Mouse (Mus musculus) right cerebral cortex, postnatal 4 days (tissue): ENCODE measurements at regions not wholly inside any gene's neighbourhood (a gene's known extent, or its start where the extent isn't known, plus 50 kb on each side); places are given as distances from the start of the nearest gene placed in this dataset.
A peak's percentile ranks its signal among the peaks of the same experiment; 100 is the strongest.

Experiments
- DNase-seq: peaks from one replicate; pipeline ENCODE4 v3.0.0-alpha.2; 2022

- no peak for DNase-seq
Measured at GRCm38 (mm10) chr14:111212929-111213657, 458.1 kb upstream of the Slitrk6 start.

DNA sequence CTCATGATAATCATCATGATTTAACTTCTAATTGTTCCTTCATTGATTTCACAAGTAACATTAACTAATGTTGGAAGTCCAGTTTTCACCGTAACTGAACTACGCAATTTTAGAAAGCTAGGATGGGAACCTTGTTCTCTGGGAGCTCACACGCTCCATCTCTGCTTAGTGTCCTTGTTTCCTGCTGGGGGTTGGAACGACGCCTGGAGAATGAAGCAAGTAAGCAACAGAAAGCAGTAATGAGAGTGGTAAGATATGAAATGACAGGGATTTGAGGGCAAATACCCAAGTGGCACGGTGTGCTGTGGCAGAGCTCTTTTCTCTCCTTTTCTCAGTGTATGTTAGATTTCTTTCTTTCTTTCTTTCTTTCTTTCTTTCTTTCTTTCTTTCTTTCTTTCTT, 448.0 kb upstream of the Slitrk5 start:
- no peak for DNase-seq

- DNase-seq, result no peak
Measured at GRCm38 (mm10) chr14:111239121-111239520, 435.8 kb upstream of the Slitrk5 start.

DNA sequence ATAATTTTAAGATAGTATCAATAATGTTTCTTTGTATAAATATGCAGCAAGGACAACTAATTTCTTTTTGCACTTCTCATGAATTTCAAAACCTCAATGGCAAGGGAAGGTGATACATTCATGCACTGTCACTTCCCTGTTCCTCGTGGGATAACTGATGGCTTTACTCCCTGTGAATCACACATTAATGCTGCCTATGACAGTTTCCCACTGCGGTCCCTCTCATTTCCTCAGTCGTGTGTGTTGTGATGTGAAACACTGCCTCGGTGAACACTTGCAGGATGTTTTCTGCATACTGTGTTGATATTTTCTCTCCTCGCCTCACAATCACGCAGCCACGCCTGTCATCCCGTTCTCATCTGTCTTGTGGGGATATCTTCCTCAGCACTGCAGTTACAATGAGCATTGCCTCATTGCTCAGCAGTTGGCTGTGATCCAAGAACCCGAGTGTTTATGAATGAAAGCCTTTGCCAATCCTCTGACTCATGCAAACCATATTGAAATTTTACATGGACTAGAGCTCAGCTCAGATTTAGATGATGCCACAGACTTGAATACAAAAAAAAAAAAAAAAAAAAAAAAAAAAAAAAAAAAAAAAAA, 425.4 kb upstream of the Slitrk5 start:
- DNase-seq, result peak; percentile 58

DNA sequence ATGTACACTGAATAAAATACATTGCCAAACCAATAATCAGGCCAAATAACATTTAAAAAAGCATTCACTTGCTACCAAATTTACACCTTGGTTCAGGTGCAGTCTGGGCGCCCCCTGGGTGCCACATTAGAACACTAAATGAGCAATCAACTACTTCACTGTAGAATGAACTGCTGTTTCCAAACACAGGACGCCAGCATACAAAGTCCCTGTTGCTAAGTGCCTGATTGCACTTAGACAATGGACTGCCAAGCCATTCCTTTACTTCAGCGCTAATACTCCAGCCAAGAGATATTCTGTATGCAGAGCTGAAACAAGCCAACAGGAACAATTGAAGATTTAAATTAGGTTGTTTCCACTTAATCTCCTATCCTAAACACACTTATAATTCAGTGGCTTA, 421.7 kb upstream of the Slitrk5 start:
- no peak for DNase-seq

GRCm38 (mm10) chr14:111261696-111262095, 413.2 kb upstream of the Slitrk5 start:
- no peak for DNase-seq

- no peak for DNase-seq
Measured at GRCm38 (mm10) chr14:111270239-111270638, 404.7 kb upstream of the Slitrk5 start.

DNA sequence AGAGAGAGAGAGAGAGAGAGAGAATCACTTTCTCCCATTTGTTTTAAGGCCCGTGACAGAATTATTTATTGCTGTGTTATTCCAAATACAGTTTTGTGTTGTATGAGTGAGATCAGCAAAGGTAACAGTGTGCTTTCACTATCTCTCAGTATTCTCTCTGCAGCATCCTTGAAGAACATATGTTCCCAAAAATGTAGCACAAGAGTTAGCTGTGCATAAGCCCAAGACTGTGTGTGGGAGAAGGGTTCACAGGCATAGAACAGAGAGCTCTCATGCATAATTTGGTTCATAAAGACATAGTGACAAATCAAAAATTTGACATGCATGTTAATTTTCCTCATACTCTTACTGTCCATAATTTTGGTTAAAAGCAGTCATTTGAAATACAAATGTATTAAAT, 393.5 kb upstream of the Slitrk5 start:
- DNase-seq, result no peak

DNA sequence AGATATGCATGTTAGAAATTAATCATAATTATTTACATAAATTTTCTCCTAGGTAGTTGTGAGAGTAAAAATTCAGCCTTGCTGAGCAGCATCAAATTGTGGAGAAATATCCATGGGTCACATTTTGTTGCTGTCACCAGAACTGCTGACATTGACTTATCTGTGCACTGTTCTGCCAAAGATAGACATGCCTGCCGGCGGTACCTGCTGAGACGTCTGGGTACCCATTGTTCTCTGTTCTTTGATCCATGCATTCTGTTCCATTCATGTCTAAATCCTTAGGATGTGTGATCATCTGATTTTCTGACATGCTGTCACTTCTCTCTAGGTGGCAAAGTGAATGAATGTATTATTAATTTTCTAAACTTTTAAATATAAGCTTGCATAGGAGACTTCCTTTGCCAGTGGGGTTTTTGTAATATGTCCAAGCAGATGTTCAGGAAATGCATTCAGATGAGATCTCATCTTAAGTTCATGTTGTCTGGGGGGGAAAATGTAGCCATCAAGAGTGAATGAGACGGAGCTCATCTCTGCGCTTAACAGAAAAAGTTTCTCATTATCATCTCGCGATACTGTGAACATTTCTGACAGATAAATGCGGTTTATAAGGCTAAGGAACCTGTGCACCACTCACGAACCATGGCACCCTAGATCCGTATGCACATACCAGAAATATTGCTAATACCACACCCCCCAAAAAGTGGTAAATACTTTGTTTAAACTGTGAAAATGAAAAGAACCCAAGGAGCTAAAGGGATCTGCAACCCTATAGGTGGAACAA, 391.0 kb upstream of the Slitrk5 start:
- DNase-seq, result no peak

DNA sequence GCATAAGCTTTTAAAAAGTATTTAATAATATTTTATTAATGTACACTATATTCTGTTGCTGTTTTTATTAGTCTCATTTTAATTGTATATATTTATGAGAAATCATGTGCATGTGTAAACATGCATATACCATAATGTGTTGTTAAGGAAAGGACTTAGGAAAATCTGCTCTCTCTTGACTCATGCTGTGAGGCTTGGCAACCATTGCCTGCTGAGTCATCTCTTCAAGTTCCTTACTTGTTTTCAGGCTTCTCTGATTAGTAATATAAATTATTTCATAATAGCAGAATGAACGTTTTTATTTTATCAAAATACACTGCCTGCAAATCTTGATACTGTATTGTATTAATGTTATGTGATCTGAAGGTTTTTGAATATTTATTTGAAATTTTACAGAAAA, 388.9 kb upstream of the Slitrk5 start:
- DNase-seq, result no peak

DNA sequence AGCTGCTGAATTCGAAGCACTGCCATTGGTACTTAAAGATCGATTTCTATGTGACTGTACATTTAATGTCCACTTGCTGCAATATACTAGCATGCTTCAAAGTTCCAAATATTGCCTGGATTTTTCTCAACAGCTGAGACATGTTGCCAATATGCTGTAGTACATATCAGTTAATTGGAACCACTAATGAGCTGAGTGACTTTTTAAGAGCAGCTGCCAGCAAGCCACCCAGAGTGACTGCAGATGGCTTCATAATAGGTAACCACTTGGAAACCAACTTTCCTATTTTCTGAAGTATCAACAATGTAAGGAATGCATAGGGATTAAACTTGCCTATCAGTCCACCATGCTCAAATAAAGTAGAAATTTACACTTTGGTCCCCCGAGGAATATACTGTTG, 379.4 kb upstream of the Slitrk5 start:
- DNase-seq, result no peak

- DNase-seq, result no peak
Measured at GRCm38 (mm10) chr14:111297796-111298195, 377.1 kb upstream of the Slitrk5 start.

DNA sequence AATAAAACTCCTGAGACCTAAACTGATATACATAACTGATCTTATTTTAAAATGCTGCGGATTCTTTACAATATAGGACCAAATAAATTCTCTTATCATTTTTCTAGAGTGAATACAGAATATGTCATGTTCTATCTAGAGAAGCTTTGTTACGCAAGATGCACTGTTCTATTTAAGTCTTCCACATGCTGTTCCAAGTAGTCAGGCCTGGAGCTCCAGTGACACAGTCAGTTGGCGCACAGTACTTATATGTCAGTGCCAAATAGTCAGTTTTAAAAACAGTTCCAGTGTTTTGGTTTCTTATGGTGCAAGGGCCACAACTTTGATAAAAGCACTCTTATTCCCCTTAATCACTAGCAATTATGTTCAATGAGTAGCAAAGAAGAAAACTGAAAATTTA, 344.3 kb upstream of the Slitrk5 start:
- no peak for DNase-seq

DNA sequence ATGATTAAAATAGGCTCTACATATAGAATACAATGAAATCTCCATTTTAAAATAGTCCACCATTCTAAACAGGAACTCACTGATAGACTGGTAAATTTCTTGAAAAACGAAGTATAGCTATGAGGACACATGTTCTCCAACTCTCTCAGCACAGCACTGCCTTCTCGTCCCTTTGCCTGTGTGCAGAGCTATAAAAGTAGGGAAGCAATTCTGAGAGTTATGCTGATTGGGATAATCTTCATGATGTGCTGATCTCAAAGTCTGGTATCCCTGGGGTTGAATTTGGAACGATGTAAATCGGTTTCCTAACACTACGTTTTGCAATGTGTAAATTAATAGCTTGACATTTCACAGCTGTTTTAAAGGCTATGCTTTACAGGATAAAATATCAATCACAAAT, 321.4 kb upstream of the Slitrk5 start:
- DNase-seq, result no peak

- DNase-seq, result no peak
Measured at GRCm38 (mm10) chr14:111396803-111397202, 278.1 kb upstream of the Slitrk5 start.

DNA sequence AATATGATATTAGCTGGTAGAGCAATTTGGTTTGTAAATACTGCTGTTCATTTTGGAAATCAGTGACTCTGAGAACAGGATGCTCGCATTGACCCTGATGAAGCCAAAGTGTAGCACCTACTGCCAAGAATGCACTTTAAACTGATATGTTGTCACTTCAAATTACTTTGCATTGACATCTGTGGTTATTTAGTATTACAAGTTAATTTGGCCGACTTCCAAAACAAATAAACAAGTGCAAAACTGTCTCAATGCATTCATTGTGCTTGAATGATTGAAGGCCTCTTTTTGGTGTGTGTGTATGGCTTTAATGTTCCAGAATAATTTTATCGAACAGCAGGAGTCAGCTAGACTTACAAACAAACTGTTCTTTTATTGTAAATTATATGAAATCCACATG, 274.1 kb upstream of the Slitrk5 start:
- DNase-seq, result no peak

- no peak for DNase-seq
Measured at GRCm38 (mm10) chr14:111402538-111402937, 272.4 kb upstream of the Slitrk5 start.

GRCm38 (mm10) chr14:111403555-111403954, 271.3 kb upstream of the Slitrk5 start:
- no peak for DNase-seq

DNA sequence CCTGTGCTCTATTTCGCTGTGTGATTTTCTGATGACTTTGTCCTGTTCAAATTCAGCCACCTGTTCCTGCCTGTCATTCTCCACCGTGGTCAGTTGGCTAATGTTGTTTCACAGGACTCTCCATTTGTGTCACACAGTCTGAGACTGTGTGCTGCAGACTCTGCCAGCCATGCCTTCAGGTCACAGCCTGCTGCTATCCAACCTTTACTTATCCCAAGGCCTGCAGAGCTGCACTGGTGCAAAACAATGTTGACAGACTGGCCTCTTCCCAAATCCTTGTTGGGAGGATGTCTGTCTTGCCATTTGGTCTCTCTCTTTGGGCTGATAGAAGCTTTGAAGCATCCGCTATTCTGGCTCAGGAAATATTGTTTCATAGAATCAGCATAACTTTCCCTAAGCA, 261.4 kb upstream of the Slitrk5 start:
- DNase-seq, result no peak

- no peak for DNase-seq
Measured at GRCm38 (mm10) chr14:111418531-111418930, 256.4 kb upstream of the Slitrk5 start.

DNA sequence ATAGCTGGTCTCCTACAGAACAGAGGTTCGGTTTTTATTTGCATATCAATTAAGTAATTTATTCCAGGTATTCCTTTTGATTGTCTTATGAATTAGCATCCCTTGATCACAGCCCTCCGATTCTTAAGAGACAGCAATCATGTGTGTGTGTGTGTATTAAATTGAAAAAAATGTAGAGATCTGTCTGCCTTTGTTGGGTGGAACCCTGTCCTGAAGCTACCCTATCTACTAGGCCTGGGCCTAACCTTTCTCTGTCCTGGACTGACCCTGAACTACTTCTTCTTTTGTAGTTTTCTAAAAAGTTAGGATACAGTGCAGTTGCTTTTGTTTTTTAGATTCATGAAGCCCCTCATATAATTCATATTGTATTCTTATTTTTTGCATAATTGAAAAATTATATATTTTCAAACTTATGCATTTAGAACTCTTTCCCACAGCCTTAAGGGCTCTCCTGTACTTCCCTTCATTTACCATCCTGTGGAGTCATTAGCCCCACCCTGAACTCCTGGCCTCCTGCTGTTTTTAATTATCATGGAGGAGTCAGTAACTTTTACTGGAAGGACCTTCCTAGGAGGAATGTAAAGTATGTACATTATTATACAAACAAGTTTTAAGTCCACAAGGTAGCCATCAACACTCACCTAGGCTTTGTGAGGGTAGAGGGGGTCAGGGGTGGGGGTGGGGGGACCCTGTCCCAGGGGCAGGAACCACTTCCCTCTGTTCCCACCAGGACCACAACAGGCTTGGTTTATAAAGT, 245.6 kb upstream of the Slitrk5 start:
- no peak for DNase-seq
